Mouse (Mus musculus) ES-E14 (cell line): ENCODE results near the gene Dclk2. TPM values are rescaled to one million over a fixed set of nuclear protein-coding genes. Genes with fewer than 3 reads are reported as not detected.
A peak's percentile ranks its signal among the peaks of the same experiment; 100 is the strongest.

ENCODE experiments used
- DNase-seq: peaks from one replicate; pipeline ENCODE4 v3.0.0-alpha.2; 2013; ENCODE audit warnings: low read depth, low spot score
- H3K27ac ChIP-seq: 2 replicates; pipeline ENCODE4 v1.5.1; 2012; ENCODE audit warnings: low read depth, mild to moderate bottlenecking, low read length, moderate library complexity, mixed read lengths; ENCODE audit not compliant: poor library complexity, insufficient read depth, severe bottlenecking
- H3K36me3 ChIP-seq: 2 replicates; pipeline ENCODE4 v1.6.1; 2012; ENCODE audit warnings: mild to moderate bottlenecking, low read length, moderate library complexity, mixed read lengths; ENCODE audit not compliant: control insufficient read depth, poor library complexity, insufficient read depth, severe bottlenecking
- H3K4me1 ChIP-seq, 2 experiments: fragments of 150-350 bp in 1 of 2; sonication (generic) in 1 of 2; 2 replicates each; pipeline ENCODE4 v1.6.1; 2012; ENCODE audit warnings: low read length in 2 of 2, mild to moderate bottlenecking in 1 of 2, mixed read lengths in 1 of 2; ENCODE audit not compliant: control insufficient read depth in 2 of 2, insufficient read depth in 2 of 2, poor library complexity in 1 of 2
- H3K4me3 ChIP-seq, 2 experiments: fragments of 150-350 bp in 1 of 2; sonication (generic) in 1 of 2; 2 replicates each; pipeline ENCODE4 v1.5.1; 2012; ENCODE audit warnings: low read length in 2 of 2, low read depth in 1 of 2, mild to moderate bottlenecking in 1 of 2, mixed read lengths in 1 of 2; ENCODE audit not compliant: insufficient read depth in 1 of 2, poor library complexity in 1 of 2, severe bottlenecking in 1 of 2
- H3K9ac ChIP-seq: 2 replicates; pipeline ENCODE4 v1.6.1; 2012; ENCODE audit warnings: low read depth, mild to moderate bottlenecking, low read length, mixed read lengths; ENCODE audit not compliant: poor library complexity, insufficient read depth, severe bottlenecking
- H3K9me3 ChIP-seq: fragments of 150-350 bp; sonication (generic); 2 replicates; pipeline ENCODE4 v1.6.1; 2012; ENCODE audit warnings: low read depth, mild to moderate bottlenecking, low read length; ENCODE audit not compliant: control insufficient read depth, insufficient read depth
- CHD2 ChIP-seq: IDR thresholded peaks from 2 replicates; pipeline ENCODE4 v1.6.1; 2014; ENCODE audit warnings: mild to moderate bottlenecking, low read depth, low read length, inconsistent platforms
- HCFC1 ChIP-seq: IDR thresholded peaks from 2 replicates; pipeline ENCODE4 v1.6.1; 2012; ENCODE audit warnings: low read length, inconsistent platforms, borderline replicate concordance; ENCODE audit not compliant: insufficient read depth
- MAFK ChIP-seq: IDR thresholded peaks from 2 replicates; pipeline ENCODE4 v1.6.1; 2014; ENCODE audit warnings: mild to moderate bottlenecking, low read depth, low read length, inconsistent platforms; ENCODE audit not compliant: insufficient read depth
- ZC3H11A ChIP-seq: IDR thresholded peaks from 2 replicates; pipeline ENCODE4 v1.6.1; 2012; ENCODE audit warnings: low read depth, mild to moderate bottlenecking, inconsistent platforms, low read length, borderline replicate concordance
- ZNF384 ChIP-seq: IDR thresholded peaks from 2 replicates; pipeline ENCODE4 v1.6.1; 2012; ENCODE audit warnings: low read depth, low read length, inconsistent platforms
- in situ Hi-C, 2 experiments: fragments of 600-800 bp; cut with MboI; formaldehyde crosslinking; loops; one replicate each; pipeline ENCODE4 v1.15.1; 2025; ENCODE audit warnings: low sequenced_read_pairs in 2 of 2, inconsistent platforms in 1 of 2; ENCODE audit not compliant: unreplicated experiment in 2 of 2
- total RNA-seq: library from RNA; depleted of rRNA; stranded (reverse); fragments of 300-350 nt; gene quantifications from 2 replicates; pipeline ENCODE4 v1.2.3, GENCODE M21; 2012

Dclk2 gene
- total RNA-seq, 1 experiment, result 13.6 TPM

DNA sequence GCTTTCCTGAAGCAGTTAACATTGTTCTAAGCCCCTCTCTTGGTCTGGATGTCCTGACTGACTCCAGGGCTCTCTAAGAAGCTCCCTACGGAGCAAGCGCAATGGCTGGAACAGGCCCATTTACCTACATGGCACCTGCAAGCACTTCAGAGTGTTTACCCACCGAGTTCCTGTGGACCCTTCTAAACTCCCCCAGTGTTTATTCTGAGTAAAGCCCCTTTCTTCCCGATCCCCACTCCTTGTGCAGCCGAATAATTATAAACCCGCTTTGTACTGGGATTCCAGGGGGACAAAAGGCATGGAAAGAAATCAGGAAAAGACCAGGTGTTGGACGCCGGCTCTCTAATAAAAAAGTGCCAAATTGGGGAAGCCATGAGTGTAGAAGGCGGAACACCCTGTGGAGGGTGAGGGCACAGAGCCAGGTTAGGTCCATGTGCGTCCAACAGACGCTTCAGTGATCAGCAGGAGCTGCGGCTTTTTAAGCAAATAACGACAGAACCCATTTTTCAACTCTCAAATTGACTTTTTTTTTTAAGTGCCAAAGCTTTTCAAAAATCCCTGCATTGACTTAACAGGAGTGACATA is 102.6 kb downstream of the Dclk2 start:
- no peak for DNase-seq
- TF ChIP-seq ZC3H11A (no peak), CHD2 (no peak), ZNF384 (no peak), HCFC1 (no peak), MAFK (no peak)
- H3K9ac ChIP-seq, result no peak overlapping the region
- no peaks in the 10 kb centered on the region for H3K4me1 ChIP-seq
- no peaks in the 10 kb centered on the region; the same call in 1 of the 2 replicates for H3K36me3 ChIP-seq
- H3K4me3 ChIP-seq, result no peak overlapping the region
- H3K27ac ChIP-seq, result no peak overlapping the region
- in situ Hi-C loops, result no loop called here
- no peaks in the 10 kb centered on the region for H3K9me3 ChIP-seq

DNA sequence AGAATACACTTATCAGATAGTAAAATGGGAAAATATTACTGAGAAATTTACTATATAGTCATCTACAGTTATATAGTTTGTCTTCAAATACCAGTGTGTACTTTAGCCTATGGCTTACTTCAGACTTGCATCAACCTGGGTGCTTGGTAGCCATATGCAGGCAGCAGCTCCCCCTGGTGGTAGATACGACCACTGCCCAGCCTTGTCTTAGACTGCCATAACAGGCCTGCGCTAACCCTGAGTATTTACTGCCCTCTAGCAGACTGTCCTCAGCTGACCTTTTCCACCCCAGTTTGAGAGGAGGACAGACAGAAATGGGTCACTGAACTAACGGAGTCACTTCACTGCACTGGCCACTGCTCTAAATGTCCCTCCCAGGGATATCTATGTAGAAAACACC is 108.0 kb downstream of the Dclk2 start:
- DNase-seq, result peak; percentile 69
- no peak overlapping the region for H3K9ac ChIP-seq
- no peak overlapping the region for H3K27ac ChIP-seq
- H3K4me1 ChIP-seq, result peaks cover 0 to 3% of the 10 kb centered on the region in 2 experiments; a peak in 1 of 4 replicates
- in situ Hi-C loops, result no loop called here
- H3K4me3 ChIP-seq, result no peak overlapping the region
- H3K9me3 ChIP-seq, result no peaks in the 10 kb centered on the region
- TF ChIP-seq ZNF384 (no peak), ZC3H11A (peak; percentile 59; the same call in 1 of the 2 replicates), HCFC1 (no peak)
- H3K36me3 ChIP-seq, result peaks cover 4% of the 10 kb centered on the region; the same call in 1 of the 2 replicates

GRCm38 (mm10) chr3:86810908-86811307 is 109.7 kb downstream of the Dclk2 start:
- Histone ChIP-seq H3K4me1 (peaks cover 0 to 3% of the 10 kb centered on the region in 2 experiments; a peak in 1 of 4 replicates), H3K9me3 (no peaks in the 10 kb centered on the region), H3K27ac (no peak overlapping the region), H3K36me3 (peaks cover 4% of the 10 kb centered on the region; the same call in 1 of the 2 replicates), H3K9ac (no peak overlapping the region), H3K4me3 (no peak overlapping the region)
- no peak for TF ChIP-seq CHD2
- TF ChIP-seq HCFC1, result no peak
- TF ChIP-seq ZC3H11A, result no peak
- no peak for TF ChIP-seq ZNF384
- no peak for TF ChIP-seq MAFK
- in situ Hi-C loops, result no loop called here
- DNase-seq, result no peak

DNA sequence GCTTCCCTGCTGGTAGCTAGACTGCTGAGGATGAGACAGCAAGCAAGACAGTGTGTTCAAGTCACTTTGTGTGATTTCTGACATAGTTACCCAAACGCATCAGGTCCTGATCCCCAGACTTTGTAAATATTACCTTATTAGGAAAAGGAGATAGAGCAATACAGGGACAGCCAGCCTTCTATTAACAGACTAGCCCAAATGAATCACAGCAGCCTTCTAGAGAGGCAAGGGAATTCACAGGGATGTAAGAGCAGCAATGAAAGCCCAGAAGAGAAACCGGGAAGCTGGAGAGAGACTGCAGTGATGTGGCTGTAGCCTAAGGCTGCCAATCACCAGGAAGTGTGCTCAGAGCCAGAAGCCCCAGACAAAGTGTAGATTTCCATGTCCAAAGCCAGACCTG is 111.0 kb downstream of the Dclk2 start:
- no peak overlapping the region; the same call in 1 of the 2 replicates for H3K9ac ChIP-seq
- H3K4me3 ChIP-seq, result no peak overlapping the region
- no peak overlapping the region; the same call in 1 of the 2 replicates for H3K27ac ChIP-seq
- in situ Hi-C loops, result no loop called here
- H3K9me3 ChIP-seq, result no peaks in the 10 kb centered on the region
- H3K36me3 ChIP-seq, result peaks cover 7% of the 10 kb centered on the region; the same call in 1 of the 2 replicates
- TF ChIP-seq MAFK (no peak), ZC3H11A (no peak), HCFC1 (no peak), CHD2 (no peak)
- peaks cover 0 to 3% of the 10 kb centered on the region in 2 experiments; a peak in 1 of 4 replicates for H3K4me1 ChIP-seq
- no peak for DNase-seq
